Mouse (Mus musculus) CH12.LX (cell line): ENCODE data around the gene Vps9d1. TPM values are rescaled to one million over a fixed set of nuclear protein-coding genes. Genes with fewer than 3 reads are reported as not detected.
"Not testable (repeated sequence)": the region's sequence is repeated elsewhere in the genome, so short reads cannot be mapped to it uniquely, and the experiment has no call there.

Experiments
- DNase-seq: peaks from one replicate; pipeline ENCODE4 v3.0.0-alpha.2; 2013; ENCODE audit errors: extremely low read depth
- H3K27ac ChIP-seq: 2 replicates; pipeline ENCODE4 v1.5.1; 2012; ENCODE audit warnings: low read depth, mild to moderate bottlenecking, control low read depth, moderate library complexity; ENCODE audit not compliant: insufficient read depth
- H3K27me3 ChIP-seq: replicated peaks from 2 replicates; pipeline ENCODE3; 2012; ENCODE audit warnings: inconsistent platforms
- H3K36me3 ChIP-seq, 2 experiments: replicated peaks in 1 of 2; 2 replicates each; pipeline versions ENCODE3 to v1.6.1; 2012; ENCODE audit warnings: inconsistent platforms in 1 of 2, low read length in 1 of 2, mild to moderate bottlenecking in 1 of 2, mixed read lengths in 1 of 2, moderate library complexity in 1 of 2; ENCODE audit not compliant: control insufficient read depth in 1 of 2, insufficient read depth in 1 of 2
- H3K4me1 ChIP-seq, 2 experiments: 2 replicates each; pipeline ENCODE4 v1.6.1; 2012; ENCODE audit warnings: inconsistent platforms in 1 of 2, moderate library complexity in 1 of 2; ENCODE audit not compliant: insufficient read depth in 2 of 2, control insufficient read depth in 1 of 2
- H3K4me2 ChIP-seq: 2 replicates; pipeline ENCODE4 v1.6.1; 2012; ENCODE audit warnings: low read depth, mild to moderate bottlenecking, control low read depth; ENCODE audit not compliant: poor library complexity, insufficient read depth, severe bottlenecking
- H3K4me3 ChIP-seq, 3 experiments: fragments of 150-350 bp in 1 of 3; sonication (generic) in 1 of 3; replicated peaks in 1 of 3; 2 replicates each; pipeline versions ENCODE3 to v1.5.1; 2011 to 2012; ENCODE audit warnings: low read depth in 2 of 3, low read length in 2 of 3, mild to moderate bottlenecking in 2 of 3, moderate library complexity in 2 of 3, control low read depth in 1 of 3, improper control_type of control experiment in 1 of 3, inconsistent platforms in 1 of 3, mixed read lengths in 1 of 3; ENCODE audit not compliant: poor library complexity in 1 of 3
- H3K79me2 ChIP-seq: replicated peaks from 2 replicates; pipeline ENCODE4 v1.6.1; 2012; ENCODE audit warnings: mild to moderate bottlenecking, moderate library complexity; ENCODE audit not compliant: control insufficient read depth, poor library complexity, insufficient read depth, severe bottlenecking; ENCODE audit errors: extremely low read depth
- H3K9ac ChIP-seq: 2 replicates; pipeline ENCODE4 v1.6.1; 2012; ENCODE audit warnings: low read depth, mild to moderate bottlenecking, control low read depth, moderate library complexity; ENCODE audit not compliant: insufficient read depth
- H3K9me3 ChIP-seq: replicated peaks from 2 replicates; pipeline ENCODE3; 2012; ENCODE audit warnings: low read length, inconsistent platforms, mixed read lengths
- BHLHE40 ChIP-seq: IDR thresholded peaks from 2 replicates; pipeline ENCODE4 v1.6.1; 2011; ENCODE audit warnings: mild to moderate bottlenecking, low read depth, low read length, improper control_type of control experiment
- CHD2 ChIP-seq: IDR thresholded peaks from 2 replicates; pipeline ENCODE4 v1.6.1; 2011; ENCODE audit warnings: low read length, improper control_type of control experiment
- CTCF ChIP-seq, 2 experiments: IDR thresholded peaks in 1 of 2; conservative IDR thresholded peaks in 1 of 2; 2 replicates each; pipeline ENCODE4 v1.5.1; 2011 to 2012; ENCODE audit warnings: low read depth in 2 of 2, low read length in 2 of 2, improper control_type of control experiment in 1 of 2, inconsistent platforms in 1 of 2, mild to moderate bottlenecking in 1 of 2, moderate library complexity in 1 of 2
- E2F4 ChIP-seq: IDR thresholded peaks from 2 replicates; pipeline ENCODE4 v1.6.1; 2011; ENCODE audit warnings: low read depth, low read length, improper control_type of control experiment; ENCODE audit not compliant: insufficient replicate concordance
- ETS1 ChIP-seq: conservative IDR thresholded peaks from 2 replicates; pipeline ENCODE4 v1.6.1; 2012; ENCODE audit warnings: low read depth, mild to moderate bottlenecking, inconsistent platforms, low read length, improper control_type of control experiment, moderate library complexity
- GABPA ChIP-seq: IDR thresholded peaks from 2 replicates; pipeline ENCODE4 v1.6.1; 2012; ENCODE audit warnings: low read depth, low read length, improper control_type of control experiment, inconsistent platforms; ENCODE audit not compliant: insufficient replicate concordance
- HCFC1 ChIP-seq: IDR thresholded peaks from 2 replicates; pipeline ENCODE4 v1.6.1; 2012; ENCODE audit warnings: low read depth, mild to moderate bottlenecking, inconsistent platforms, low read length, improper control_type of control experiment
- IRF4 ChIP-seq: IDR thresholded peaks from 2 replicates; pipeline ENCODE4 v1.6.1; 2014; ENCODE audit warnings: low read depth, mild to moderate bottlenecking, inconsistent platforms, low read length, improper control_type of control experiment
- JUN ChIP-seq: IDR thresholded peaks from 2 replicates; pipeline ENCODE4 v1.6.1; 2011; ENCODE audit warnings: low read depth, mild to moderate bottlenecking, low read length, improper control_type of control experiment, moderate library complexity; ENCODE audit not compliant: insufficient read depth
- JUND ChIP-seq: conservative IDR thresholded peaks from 2 replicates; pipeline ENCODE4 v1.6.1; 2011; ENCODE audit warnings: low read depth, low read length, improper control_type of control experiment
- MAX ChIP-seq: IDR thresholded peaks from 2 replicates; pipeline ENCODE4 v1.6.1; 2011; ENCODE audit warnings: low read length, improper control_type of control experiment
- MAZ ChIP-seq: IDR thresholded peaks from 2 replicates; pipeline ENCODE4 v1.6.1; 2012; ENCODE audit warnings: low read depth, mild to moderate bottlenecking, inconsistent platforms, low read length, improper control_type of control experiment, moderate library complexity
- MEF2A ChIP-seq: IDR thresholded peaks from 2 replicates; pipeline ENCODE4 v1.6.1; 2014; ENCODE audit warnings: low read depth, mild to moderate bottlenecking, inconsistent platforms, low read length, improper control_type of control experiment, borderline replicate concordance
- NELFE ChIP-seq: IDR thresholded peaks from 2 replicates; pipeline ENCODE4 v1.6.1; 2011; ENCODE audit warnings: low read depth, low read length, improper control_type of control experiment
- NRF1 ChIP-seq: IDR thresholded peaks from 2 replicates; pipeline ENCODE4 v1.6.1; 2014; ENCODE audit warnings: low read depth, mild to moderate bottlenecking, inconsistent platforms, low read length, improper control_type of control experiment, moderate library complexity
- PAX5 ChIP-seq: IDR thresholded peaks from 2 replicates; pipeline ENCODE4 v1.6.1; 2012; ENCODE audit warnings: low read length, inconsistent platforms, mixed read lengths
- POLR2AphosphoS2 ChIP-seq: IDR thresholded peaks from 2 replicates; pipeline ENCODE4 v1.6.1; 2011; ENCODE audit warnings: low read depth, low read length, improper control_type of control experiment
- RCOR1 ChIP-seq: conservative IDR thresholded peaks from 2 replicates; pipeline ENCODE4 v1.6.1; 2012; ENCODE audit warnings: low read depth, mild to moderate bottlenecking, inconsistent platforms, low read length, improper control_type of control experiment
- TBP ChIP-seq: conservative IDR thresholded peaks from 2 replicates; pipeline ENCODE4 v1.6.1; 2011; ENCODE audit warnings: low read depth, low read length, improper control_type of control experiment
- TCF12 ChIP-seq: IDR thresholded peaks from 2 replicates; pipeline ENCODE4 v1.6.1; 2014; ENCODE audit warnings: low read depth, mild to moderate bottlenecking, inconsistent platforms, low read length, improper control_type of control experiment
- USF1 ChIP-seq: IDR thresholded peaks from 2 replicates; pipeline ENCODE4 v1.6.1; 2014; ENCODE audit warnings: low read depth, mild to moderate bottlenecking, inconsistent platforms, low read length, improper control_type of control experiment
- ZKSCAN1 ChIP-seq: IDR thresholded peaks from 2 replicates; pipeline ENCODE4 v1.6.1; 2012; ENCODE audit warnings: low read depth, inconsistent platforms, low read length, improper control_type of control experiment, borderline replicate concordance
- ZNF384 ChIP-seq: IDR thresholded peaks from 2 replicates; pipeline ENCODE4 v1.6.1; 2012; ENCODE audit warnings: low read depth, low read length, improper control_type of control experiment, inconsistent platforms
- dilution Hi-C: fragments of 300-500 bp; cut with MboI; formaldehyde crosslinking; loops from 2 replicates; pipeline ENCODE4 v1.14.3; 2020; ENCODE audit warnings: low sequenced_read_pairs; ENCODE audit not compliant: extremely low pct_unique_long_range_greater_than_20kb, extremely low pct_ligation_motif_present
- in situ Hi-C: fragments of 300-500 bp; cut with MboI; formaldehyde crosslinking; loops from 3 replicates; pipeline ENCODE4 v1.14.3; 2019; ENCODE audit warnings: low sequenced_read_pairs, low pct_ligation_motif_present, low pct_unique_long_range_greater_than_20kb, mixed read lengths
- polyA plus RNA-seq: library from polyadenylated mRNA; unstranded; fragments of >175 nt; gene quantifications from 2 replicates; pipeline ENCODE4 v1.2.1, GENCODE M21; 2012; ENCODE audit warnings: low read depth; ENCODE audit not compliant: insufficient read length
- total RNA-seq, 2 experiments: library from RNA; depleted of rRNA; stranded (reverse); fragments of 300-350 nt in 1 of 2; fragments of >200 nt in 1 of 2; gene quantifications; 2 replicates each; pipeline ENCODE4 v1.2.3; 2012 to 2014

Gene Vps9d1
- total and polyA plus RNA-seq, 3 experiments, result 2.8 to 9.7 (median 5.5) TPM

- in situ Hi-C loops (no loop called here), dilution Hi-C loops (no loop called here)
- Histone ChIP-seq H3K4me1 (no peaks in the 10 kb centered on the region), H3K9ac (no peak overlapping the region), H3K27ac (no peak overlapping the region), H3K27me3 (no peaks in the 10 kb centered on the region), H3K36me3 (peaks cover 85 to 98% of the 10 kb centered on the region in 2 experiments), H3K4me3 (no peak overlapping the region), H3K79me2 (no peaks in the 10 kb centered on the region), H3K4me2 (no peak overlapping the region), H3K9me3 (no peaks in the 10 kb centered on the region)
- no peak for TF ChIP-seq ETS1
- no peak for TF ChIP-seq GABPA
- no peak for TF ChIP-seq NELFE
- TF ChIP-seq POLR2AphosphoS2, result no peak
- no peak for TF ChIP-seq HCFC1
- TF ChIP-seq E2F4, result no peak
- no peak for TF ChIP-seq TCF12
- TF ChIP-seq MAZ, result no peak
- TF ChIP-seq CTCF (conservative IDR thresholded peaks at IDR 0.05 in 1 of 2, IDR thresholded peaks at IDR 0.05 in 1 of 2; ENCODE audit: low read depth in 2 of 2, low read length in 2 of 2), result no peak
- no peak for TF ChIP-seq ZNF384
- no peak for TF ChIP-seq RCOR1
- TF ChIP-seq MEF2A, result no peak
- DNase-seq, result no peak
Observed at GRCm38 (mm10) chr8:123271147-123271546, 17.0 kb upstream of the Vps9d1 start.

GRCm38 (mm10) chr8:123267926-123268656 is 13.9 kb upstream of the Vps9d1 start:
- Histone ChIP-seq H3K79me2 (no peaks in the 10 kb centered on the region), H3K9ac (no peak overlapping the region), H3K27ac (no peak overlapping the region), H3K27me3 (no peaks in the 10 kb centered on the region), H3K4me3 (no peak overlapping the region), H3K36me3 (peaks cover 82 to 98% of the 10 kb centered on the region in 2 experiments), H3K9me3 (no peaks in the 10 kb centered on the region), H3K4me1 (no peaks in the 10 kb centered on the region), H3K4me2 (no peak overlapping the region)
- dilution Hi-C loops (no loop called here), in situ Hi-C loops (no loop called here)
- no peak for DNase-seq
- TF ChIP-seq ZKSCAN1, result no peak
- TF ChIP-seq JUND, result no peak
- no peak for TF ChIP-seq NRF1
- no peak for TF ChIP-seq MAX
- no peak for TF ChIP-seq ZNF384
- no peak for TF ChIP-seq HCFC1
- TF ChIP-seq IRF4, result no peak
- no peak for TF ChIP-seq BHLHE40
- no peak for TF ChIP-seq TBP
- no peak for TF ChIP-seq CHD2
- TF ChIP-seq TCF12, result no peak
- no peak for TF ChIP-seq GABPA
- no peak for TF ChIP-seq MAZ
- no peak for TF ChIP-seq JUN
- no peak for TF ChIP-seq USF1
- no peak for TF ChIP-seq NELFE
- no peak for TF ChIP-seq PAX5
- no peak for TF ChIP-seq E2F4
- TF ChIP-seq RCOR1, result no peak

DNA sequence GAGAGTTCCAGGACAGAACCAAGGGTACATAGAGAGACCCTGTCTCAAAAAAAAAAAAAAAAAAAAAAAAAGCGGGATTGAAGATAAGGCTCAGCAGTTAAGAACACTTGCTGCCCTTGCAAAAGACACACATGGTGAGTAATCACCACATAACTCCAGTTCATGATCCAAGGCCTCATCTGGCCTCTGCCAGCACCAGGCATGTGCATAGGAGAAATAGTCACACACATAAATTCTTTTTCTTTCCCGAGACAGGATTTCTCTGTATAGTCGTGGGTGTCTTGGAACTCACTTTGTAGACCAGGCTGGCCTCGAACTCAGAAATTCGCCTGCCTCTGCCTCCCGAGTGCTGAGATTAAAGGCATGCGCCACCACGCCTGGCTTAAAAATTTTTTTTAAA is 3.4 kb upstream of the Vps9d1 start:
- H3K27me3 ChIP-seq, H3K9me3 ChIP-seq, H3K9ac ChIP-seq, dilution Hi-C loops, H3K79me2 ChIP-seq, H3K4me2 ChIP-seq, H3K27ac ChIP-seq, DNase-seq, in situ Hi-C loops, H3K4me3 ChIP-seq: not testable (repeated sequence)
- Histone ChIP-seq H3K4me1 (peaks cover 7 to 20% of the 10 kb centered on the region in 2 experiments; a peak in 3 of 4 replicates), H3K36me3 (peaks cover 35 to 60% of the 10 kb centered on the region in 2 experiments)
